Mouse (Mus musculus) heart, adult 11 months (tissue): ENCODE measurements around the gene Gm3182.
"Not testable (repeated sequence)": the region's sequence is repeated elsewhere in the genome, so short reads cannot be mapped to it uniquely, and the experiment has no call there.

ENCODE experiments used
- DNase-seq: peaks from one replicate; pipeline ENCODE4 v3.0.0; 2022

Gm3182 gene

GRCm38 (mm10) chr14:4481445-4481844, at the start of gene Gm3182:
Gene Gm3182, plus strand, starts transcription at chr14:4481745.
- DNase-seq = not testable (repeated sequence)

- peak; percentile 78 for DNase-seq
Observed at GRCm38 (mm10) chr14:4499425-4499824, 17.9 kb downstream of the Gm3182 start.
